Mouse (Mus musculus) erythroblast, embryonic 14.5 days (primary cell): ENCODE measurements around the gene Prm2.

Source experiments
- GATA1 ChIP-seq: IDR thresholded peaks from 2 replicates; pipeline ENCODE4 v1.6.1; 2012; ENCODE audit warnings: low read length, inconsistent platforms, mixed read lengths
- TAL1 ChIP-seq: IDR thresholded peaks from 3 replicates; pipeline ENCODE4 v1.6.1; 2012; ENCODE audit warnings: low read length, inconsistent platforms, mixed read lengths

- no peak for TF ChIP-seq TAL1
- TF ChIP-seq GATA1: no peak
These were observed 10.0 kb upstream of the Prm2 start, which contains the start of gene Prm1 for GRCm38 (mm10) chr16:10805789-10806527.
